Mouse (Mus musculus): ENCODE data around the gene Fam184a.

Fam184a gene

DNA sequence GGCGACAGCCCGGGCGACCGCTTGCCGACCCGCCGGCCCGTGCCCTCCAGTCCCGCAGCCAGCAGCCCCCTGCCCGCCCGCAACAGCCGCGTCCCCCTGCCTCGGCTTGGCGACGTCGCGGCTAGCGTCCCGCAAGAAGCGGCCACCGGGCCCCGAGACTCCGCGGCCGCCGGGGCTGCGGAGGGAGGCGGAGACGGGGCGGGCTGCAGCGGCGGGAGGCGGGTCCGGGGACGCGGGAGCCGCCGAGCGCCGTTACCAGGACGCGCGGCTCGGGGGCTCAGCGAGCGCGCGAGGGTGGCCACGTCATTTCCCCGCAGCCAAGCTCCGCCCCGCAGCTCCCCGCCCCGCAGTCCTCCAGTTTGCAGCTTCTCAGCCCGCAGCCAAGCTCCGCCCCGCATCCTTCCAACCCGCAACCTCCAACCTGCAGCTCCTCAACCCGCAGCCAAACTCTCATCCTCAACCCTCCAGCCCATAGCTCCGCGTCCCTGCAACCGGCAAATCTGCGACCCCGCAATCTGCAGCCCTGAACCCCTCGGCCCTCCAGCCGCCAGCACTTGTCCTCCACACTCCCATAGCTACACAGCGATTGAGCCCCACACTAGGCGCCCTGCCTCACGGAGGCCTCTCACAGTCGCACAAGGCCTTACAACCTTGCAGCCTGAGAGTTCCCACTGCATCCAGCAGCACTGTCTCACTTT lies at the start of gene Fam184a:
Gene Fam184a, minus strand, starts transcription at position 169 of the 698 bp plus-strand sequence.
- peak; percentile 83 to 86 for DNase-seq (ENCODE audit: low spot score in 2 of 2)

DNA sequence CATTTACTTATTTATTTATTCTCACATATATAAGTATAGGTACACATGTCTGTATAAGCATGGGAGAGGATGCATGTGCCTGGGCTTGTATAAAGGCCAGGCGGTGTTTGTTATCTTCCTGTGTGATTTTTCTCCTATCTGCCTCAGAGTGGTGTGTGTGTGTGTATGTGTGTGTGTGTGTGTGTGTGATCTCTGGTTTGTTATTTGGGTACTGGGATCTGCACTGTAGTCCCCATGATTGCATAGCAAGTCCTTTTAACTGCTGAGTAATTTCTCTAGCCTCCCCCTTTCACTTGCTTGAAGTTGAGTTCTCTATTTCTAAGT lies 45.3 kb upstream of the Fam184a start:
- DNase-seq (ENCODE audit: low spot score in 2 of 2) = no peak

DNA sequence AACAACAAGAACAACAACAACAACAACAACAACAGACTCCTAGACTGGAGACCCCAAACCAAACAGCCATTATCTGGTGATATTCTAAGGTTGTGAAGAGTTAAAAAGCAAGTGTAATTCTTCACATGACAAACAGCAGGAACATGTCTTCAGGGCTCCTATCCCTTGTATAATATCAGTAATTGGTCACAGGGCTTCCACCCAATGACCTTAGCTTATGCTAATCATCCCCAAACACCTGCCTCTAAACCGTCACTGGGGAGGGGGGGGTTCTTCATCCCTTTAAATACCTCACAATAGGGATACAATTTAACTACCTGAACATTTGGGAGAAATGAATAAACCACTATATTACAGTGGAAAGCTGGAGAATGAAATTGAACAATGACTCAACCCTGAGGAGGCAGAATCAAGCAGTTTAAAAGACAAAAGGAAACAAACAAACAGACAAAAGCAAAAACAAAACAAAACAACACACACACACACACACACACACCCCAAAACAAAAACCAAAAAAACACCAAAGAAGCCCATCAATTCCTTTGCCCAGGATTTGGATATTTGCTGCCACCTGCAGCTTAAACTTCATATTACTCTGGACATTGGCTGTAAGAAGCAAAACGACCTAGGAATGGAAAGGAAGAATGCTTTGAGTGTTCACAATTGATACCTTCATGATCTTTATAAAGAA lies 44.8 kb upstream of the Fam184a start:
- no peak for DNase-seq (ENCODE audit: low spot score in 2 of 2)

DNA sequence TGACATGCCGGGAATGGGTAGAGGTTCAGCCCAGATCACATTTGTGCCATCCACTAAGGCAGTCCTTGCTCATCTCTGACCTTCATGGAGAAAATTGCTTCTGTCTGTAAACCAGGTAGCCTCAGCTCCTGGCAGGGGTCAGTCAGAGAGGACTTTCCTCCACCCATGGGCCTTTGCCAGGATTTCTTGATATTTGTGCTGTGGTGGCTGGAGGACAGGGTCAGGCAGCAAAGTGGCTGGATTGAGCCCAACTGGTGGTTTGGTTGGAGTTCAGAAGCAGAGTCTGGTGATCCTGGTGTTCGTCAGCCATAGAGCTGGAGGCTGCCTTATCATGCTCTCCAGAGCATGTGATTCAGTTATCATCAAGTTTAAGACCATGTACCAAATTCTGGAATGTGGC lies 40.4 kb upstream of the Fam184a start:
- no peak for DNase-seq (ENCODE audit: low spot score in 2 of 2)

DNA sequence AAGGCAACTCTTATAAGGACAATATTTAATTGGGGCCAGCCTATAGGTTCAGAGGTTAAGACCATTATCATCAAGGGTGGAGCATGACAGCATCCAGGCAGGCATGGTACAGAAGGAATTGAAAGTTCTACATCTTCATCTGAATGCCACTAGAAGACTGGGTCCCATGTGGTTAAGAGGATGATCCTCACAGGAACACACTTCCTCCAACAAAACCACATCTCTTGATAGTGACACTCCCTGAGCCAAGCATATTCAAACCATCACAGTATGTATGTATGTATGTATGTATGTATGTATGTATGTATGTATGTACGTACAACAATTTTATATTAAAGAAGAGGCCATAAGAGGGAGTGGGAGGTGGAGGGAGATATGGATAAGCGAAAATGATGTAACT lies 25.7 kb upstream of the Fam184a start:
- no peak for DNase-seq (ENCODE audit: low spot score in 2 of 2)

DNA sequence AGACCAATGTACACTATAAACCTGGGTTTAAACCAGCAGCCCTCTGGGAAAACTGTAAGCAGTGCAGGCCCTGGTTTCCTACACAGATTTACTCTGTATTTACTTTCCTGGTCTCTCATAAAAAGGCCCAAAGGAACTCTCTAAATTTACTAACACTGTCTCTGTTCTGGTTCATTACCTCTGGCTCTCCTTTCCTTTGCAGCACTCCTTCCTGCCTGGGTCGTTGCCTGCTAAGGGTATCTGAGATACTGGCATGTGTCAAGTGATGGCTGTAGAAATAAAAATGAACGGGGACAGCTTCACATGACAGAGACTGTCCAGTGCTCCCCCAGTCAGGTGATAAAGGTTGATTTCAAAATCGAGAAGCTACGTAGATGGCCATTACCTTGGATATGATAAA lies 21.8 kb upstream of the Fam184a start:
- DNase-seq (ENCODE audit: low spot score in 2 of 2) = no peak

DNA sequence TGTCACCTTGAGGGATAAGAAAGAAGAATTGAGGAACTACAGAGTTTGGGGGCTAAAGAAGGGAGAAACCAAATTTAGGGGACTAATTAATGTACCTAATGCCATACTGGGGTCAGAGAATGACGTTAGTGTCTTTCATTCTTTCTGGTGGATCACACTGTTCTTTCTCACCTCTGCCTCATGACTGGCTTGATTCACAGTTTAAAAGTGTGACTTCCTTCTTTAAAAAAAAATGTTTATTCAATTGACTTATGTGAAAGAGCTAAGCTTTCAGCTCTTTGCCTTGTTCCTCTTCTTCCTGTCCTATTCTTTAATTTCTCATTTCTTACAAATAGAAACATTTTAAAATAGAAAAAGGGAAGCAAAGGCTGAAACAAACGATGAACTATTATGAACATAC lies 20.6 kb upstream of the Fam184a start:
- no peak for DNase-seq (ENCODE audit: low spot score in 2 of 2)

DNA sequence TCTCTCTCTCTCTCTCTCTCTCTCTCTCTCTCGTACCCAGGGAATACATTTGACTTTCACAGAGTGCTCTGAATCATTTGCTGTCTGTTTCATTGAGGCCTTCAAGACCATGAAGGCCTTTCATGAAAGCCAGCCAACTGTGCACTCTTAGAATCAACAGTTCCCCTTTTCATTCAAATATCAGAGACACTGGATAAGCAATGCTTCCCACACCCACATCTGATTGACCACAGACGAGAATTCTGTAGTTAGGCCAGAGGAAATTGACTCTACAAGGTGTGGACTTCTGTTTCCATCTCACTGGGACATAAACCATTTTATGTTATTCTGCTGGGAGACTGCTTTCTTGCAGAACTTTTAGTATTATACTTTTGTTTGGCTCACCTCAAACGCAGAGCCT lies 17.8 kb upstream of the Fam184a start:
- no peak for DNase-seq (ENCODE audit: low spot score in 2 of 2)

DNA sequence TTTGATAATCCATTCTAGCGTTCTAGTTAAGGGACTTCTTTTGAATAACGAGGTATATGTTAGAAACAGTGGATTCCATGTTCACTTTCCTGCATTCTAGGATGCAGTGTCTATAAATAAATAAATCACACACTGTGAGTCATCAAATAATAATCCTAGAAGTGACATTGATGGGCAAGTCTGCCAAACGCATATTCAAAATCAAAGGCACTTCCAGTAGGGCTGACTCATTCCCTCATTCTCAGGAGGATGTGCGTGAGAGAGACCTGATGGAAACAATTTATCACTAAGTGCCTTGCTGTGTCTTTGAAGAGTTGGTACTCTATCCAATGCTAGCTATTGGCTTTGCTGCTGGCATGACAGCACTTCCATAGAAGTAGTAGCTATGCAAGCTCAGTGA lies 14.5 kb upstream of the Fam184a start:
- DNase-seq (ENCODE audit: low spot score in 2 of 2) = no peak

DNA sequence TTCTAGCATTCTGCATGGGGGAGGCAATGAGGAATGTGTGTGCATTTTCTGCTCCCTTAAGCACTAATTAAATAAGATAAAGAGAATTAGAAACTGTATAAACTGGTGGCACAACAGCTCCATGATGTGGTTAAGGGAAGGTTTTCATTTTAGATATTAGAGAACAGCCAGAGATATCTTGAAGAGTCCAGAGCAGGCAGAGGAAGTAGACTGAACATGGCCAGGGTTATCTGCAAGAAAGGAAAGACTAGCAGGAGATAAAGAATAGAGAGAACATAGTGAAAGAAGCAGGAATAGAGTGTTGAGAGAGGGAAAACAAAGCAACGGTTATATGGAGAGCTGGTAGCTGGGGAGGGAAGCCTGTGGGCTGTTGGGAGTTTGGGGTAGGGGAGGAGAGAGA lies 1.8 kb upstream of the Fam184a start:
- DNase-seq (ENCODE audit: low spot score in 2 of 2) = no peak

DNA sequence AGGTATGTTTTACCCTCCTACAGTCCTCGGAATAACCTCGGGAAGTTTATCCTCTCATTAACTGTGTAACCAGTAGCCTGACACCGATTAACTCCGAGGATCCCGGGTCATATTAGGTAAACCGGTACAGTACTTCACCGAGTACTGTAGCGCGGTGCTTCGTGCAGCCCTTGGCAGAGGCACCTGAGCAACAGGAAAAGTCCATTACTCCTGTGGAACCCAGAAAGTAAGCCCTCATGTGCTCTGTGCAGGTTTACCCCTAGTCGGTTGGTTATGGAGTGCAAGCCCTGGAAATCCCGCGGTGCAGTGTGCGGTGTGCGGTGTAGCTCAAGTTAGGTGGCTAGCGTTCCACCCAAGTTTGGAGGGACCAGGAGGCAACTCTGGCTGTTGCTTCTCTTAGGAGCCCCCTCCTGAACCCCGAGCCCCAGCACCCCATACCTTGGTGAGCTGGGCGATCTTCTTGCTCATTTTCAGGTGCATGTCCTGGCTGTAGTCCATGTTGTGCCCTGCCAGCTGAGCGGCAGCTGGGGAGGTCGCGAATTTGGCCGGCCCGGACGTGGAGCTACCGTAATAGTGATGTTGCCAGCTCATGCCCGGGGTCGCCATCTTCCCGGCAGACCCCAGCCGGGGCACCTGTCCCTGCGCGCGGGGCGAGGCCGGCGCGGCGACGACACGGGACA lies 508 bp downstream of the Fam184a start:
- no peak for DNase-seq (ENCODE audit: low spot score in 2 of 2)

DNA sequence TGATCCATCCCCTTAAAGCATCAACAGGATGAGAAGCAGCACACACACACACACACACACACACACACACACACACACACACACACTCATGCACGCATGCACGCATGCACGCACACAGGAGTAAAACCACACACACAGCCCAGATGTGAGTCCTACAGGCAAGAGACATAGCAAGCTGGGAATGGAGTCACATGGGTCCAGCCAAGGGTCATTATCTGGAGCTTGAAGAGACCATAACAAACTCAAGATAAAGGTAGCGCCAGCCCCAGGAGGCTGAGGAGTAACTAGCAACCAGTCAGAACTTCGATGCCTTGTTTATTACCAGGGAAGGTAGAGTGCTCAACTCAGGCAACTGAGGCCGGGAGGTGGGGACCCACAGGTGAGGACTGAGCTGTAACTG lies 4.9 kb downstream of the Fam184a start:
- DNase-seq (ENCODE audit: low spot score in 2 of 2) = no peak

DNA sequence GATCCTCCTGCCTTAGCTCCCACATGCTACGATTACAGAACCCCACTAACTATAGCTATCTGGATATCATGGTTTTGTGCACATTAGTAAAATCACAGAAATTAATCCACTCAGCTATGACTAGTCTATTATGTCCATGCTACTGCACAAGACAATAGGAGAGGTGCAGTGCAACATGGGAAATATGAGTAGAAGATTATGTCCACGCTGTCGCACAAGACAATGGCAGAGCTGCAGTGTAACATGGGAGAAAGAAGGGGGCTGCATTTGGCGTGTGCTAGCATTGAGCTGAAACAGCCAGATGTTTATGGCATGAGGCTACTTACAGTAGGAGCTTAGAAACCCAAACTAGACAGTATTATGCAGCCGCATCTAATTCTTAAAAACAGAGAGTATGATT lies 8.0 kb downstream of the Fam184a start:
- no peak for DNase-seq (ENCODE audit: low spot score in 2 of 2)

DNA sequence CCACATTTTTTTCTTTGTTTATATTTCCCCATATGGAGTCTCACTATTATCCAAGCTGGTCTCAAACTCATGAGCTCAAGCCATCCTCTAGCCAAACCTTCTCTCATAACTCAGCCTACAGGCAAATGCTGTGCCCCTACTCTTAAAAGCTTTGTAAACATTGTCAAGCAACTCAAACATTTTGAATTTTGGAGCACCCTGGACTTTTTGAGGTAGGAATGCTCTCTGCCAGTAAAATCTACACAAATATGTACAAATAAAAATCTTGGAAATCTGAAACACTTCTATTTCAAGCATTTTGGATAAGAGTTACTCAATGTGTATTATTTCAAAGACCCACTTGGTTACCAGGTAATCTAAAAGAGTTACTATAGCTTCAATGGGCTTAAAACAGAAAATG lies 10.9 kb downstream of the Fam184a start:
- no peak for DNase-seq (ENCODE audit: low spot score in 2 of 2)

DNA sequence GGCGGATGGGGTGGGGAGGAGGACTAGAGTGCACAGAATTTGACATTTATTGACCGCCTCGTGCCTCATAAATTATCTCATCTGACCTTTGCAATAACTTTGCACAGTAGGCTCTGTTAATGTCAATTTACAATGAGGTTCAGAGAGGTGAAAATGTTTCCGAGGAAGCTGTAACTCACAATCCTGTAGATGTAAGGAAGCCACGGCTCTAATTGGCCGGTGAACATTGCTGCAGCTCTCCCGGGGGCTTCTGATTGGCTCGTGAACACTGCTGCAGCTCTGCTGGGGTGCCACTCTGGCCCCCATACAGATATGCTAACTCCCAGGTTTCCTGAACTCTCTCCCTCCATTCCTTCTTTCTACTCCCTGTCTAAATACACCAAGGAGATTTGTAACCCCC lies 12.1 kb downstream of the Fam184a start:
- DNase-seq (ENCODE audit: low spot score in 2 of 2) = no peak

DNA sequence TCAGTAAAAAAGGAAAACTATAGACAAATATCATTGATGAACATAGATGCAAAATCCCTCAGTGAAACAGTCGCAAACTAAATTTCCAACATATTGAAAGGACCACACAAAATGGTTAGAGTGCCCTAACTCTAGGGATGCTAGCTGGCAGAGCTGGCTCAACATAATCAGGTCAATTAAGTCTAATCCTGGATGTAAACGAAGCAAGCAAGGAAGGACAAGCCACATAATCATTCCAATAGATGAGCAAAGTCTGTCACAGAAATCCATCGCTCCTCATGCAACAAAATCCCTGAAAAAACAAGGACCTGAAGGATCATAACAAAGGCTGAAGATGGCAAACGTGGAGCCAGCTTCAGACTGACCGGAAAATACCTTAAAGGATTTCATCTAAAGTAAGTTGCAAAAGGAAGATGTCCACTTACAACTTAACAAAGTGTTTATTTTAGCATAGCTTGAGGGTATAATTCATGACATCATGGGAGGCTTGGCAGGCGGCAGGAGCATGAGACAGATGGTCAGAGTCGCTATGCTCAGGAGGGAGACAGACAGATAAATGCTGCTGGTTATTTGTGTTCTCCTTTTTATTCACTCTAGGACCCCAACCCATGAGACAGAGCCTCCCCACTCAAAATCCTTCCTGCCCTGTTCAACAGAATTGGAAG lies 15.6 kb downstream of the Fam184a start:
- DNase-seq (ENCODE audit: low spot score in 2 of 2) = no peak

DNA sequence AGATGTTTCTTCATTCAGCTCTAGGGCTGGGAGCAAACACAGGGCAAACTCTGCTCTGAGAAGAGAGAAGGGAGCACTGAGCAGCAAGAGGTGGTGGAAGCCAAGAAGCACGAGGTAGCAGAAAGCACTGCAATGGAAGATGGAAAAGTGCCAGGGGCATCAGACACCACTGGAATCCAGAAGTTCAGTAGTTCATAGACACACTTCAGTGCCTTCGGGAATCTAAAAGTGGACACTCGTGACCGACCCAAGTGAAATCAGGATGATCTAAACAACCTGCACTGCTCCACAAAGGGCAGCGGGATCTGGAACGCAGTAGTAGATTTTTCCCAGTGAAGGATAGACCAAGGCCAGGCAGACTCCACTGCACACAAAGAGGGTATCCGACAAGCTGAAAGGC lies 18.6 kb downstream of the Fam184a start:
- no peak for DNase-seq (ENCODE audit: low spot score in 2 of 2)

DNA sequence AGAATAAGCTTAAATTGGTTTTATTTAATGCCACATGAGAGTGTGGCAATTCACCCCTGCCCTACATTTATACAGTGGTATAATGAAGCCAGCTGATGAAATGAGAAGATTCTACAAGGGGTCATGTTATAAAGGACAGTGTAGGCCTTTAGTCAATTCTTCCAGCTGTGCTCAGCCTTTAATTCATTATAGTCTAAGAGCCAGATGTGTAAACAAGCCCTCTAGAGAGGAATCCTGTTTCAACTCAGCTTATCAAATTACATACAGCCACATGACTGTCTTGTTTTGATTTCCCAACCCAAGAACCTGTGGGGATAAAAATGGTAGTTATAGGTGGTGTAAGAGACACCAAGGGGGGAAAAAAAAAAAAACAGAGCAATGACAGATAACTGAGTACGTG lies 22.0 kb downstream of the Fam184a start:
- DNase-seq (ENCODE audit: low spot score in 2 of 2) = no peak

DNA sequence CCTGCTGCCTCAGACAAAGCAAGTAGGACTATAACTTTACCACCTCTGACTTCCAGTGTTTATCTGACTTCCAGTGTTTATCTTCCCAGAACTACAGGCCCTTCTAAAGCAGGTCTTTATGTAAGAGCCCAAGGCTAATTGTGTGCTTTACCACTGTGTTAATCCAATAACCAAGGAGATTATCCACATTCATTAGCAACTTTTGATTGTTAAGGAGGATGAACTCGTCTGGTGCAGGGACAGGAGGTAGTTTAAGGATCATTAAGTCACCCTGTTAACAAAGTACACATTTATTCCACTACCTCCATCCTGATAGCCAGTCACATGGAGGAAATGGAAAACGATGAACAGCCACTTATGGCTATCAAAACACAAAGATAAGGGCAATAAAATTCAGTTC lies 25.6 kb downstream of the Fam184a start:
- DNase-seq (ENCODE audit: low spot score in 2 of 2) = no peak

DNA sequence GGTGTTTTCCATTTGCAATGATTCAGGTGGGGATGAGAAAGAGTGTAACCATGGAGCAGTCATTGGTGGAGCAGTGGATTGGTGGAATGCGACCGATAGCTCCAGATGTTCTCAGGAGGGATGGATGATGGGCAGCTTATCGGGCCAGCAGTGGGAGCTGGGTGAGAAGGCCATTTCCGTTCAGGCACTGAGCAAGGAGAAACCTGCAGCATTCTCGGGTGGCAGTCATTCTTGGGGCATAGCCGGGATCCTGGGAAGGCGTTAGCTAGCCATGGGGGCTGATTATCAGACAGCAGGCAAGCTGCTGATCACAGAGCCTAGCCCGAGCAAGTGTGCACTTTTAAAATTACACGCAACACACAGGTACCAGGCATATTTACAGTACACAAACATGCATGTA lies 46.4 kb downstream of the Fam184a start:
- DNase-seq (ENCODE audit: low spot score in 2 of 2) = no peak

DNA sequence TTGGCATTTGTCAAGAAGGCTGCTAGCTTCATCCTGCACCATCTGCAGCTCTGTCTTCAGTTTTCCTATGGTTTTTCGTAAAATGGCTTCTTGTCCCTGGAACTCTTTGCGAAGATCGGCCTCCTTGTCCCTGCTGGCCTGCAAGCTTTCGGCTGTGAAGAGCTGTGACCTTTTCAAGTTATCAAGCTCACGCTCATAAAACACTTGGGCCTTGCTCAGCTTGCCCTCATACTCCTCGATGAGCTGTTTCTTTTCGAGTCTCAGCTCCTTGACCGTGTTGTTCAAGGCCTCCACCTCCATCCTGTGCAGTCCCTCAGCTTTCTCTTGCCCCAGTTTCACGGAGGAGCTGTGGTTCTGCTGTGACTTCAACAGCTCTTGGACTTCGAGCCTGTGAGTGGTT lies 52.4 kb downstream of the Fam184a start:
- DNase-seq (ENCODE audit: low spot score in 2 of 2) = no peak

DNA sequence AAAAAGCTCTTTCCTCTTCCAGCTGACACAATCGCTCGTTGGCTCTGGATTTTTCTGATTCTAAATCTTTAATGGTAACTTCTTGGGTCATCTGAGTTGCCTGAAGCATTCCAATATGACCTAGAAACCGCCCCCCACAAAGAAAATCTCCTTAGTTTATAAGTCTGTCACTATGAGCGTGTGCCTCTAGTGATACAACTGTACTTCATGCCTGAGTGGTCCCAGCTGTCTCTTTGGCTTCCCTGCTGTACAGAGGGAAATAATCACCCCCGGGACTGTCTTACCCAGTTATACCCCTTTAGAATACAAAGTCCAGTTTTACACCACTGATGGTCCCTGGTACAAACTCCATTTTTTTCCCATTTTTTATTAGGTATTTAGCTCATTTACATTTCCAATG lies 56.2 kb downstream of the Fam184a start:
- DNase-seq (ENCODE audit: low spot score in 2 of 2) = no peak

DNA sequence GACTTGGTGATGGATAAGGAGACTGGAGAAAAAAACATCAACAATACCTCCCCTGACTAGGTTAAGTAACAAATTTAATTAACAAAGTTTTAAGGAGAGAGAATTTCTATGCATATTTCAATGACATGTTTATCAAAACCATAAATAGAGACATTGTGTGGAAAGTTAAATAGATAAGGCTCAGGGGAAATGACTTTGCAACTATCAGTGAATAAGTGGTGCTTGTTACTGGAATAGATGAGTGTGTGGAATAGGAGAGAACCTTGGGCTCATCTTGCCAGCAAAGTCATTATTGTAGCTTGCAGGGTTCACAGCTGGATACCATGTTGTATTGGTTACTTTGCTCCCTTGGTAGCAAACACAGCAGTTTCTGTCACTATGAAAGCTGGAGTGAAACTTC lies 59.7 kb downstream of the Fam184a start:
- no peak for DNase-seq (ENCODE audit: low spot score in 2 of 2)

Data from right cerebral cortex, postnatal 36 days (tissue).